Mouse (Mus musculus): ENCODE results near the gene Slc23a3. TPM values are rescaled to one million over a fixed set of nuclear protein-coding genes. Genes with fewer than 3 reads are reported as not detected.
A peak's percentile ranks its signal among the peaks of the same experiment; 100 is the strongest.

Gene Slc23a3
- total and polyA plus RNA-seq, 3 experiments = 0.22 to 1.5 TPM; not detected in 1

DNA sequence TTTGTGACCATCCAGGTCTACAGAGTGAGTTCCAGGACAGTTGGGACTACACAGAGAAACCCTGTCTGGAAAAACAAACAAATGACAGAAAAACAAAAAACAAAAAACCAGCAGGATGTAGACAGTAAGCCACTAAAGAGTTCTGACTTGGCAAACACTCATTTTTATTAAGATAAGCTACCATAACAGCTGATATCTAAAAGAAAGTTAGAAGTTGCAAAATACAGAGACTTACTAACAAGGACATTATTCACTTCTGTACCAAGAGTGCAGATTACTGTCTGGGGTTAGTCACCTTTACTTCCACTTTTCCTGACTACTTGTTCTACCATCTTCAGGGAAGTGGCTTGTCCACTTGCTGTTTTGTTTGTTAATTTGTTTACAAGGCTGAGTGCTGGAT lies 25.3 kb upstream of the Slc23a3 start:
- no peaks in the 10 kb centered on the region for H3K9me3 ChIP-seq (replicated peaks)
- no peaks in the 10 kb centered on the region for H3K27me3 ChIP-seq (ENCODE audit: insufficient read depth, low read length)
- H3K36me3 ChIP-seq (replicated peaks) = peaks cover 2% of the 10 kb centered on the region
- peaks cover 63% of the 10 kb centered on the region for H3K4me1 ChIP-seq (ENCODE audit: insufficient read depth, low read depth, low read length)
- H3K4me3 ChIP-seq (ENCODE audit: low read depth, low read length) = no peak overlapping the region
- no peak for DNase-seq (ENCODE audit: low spot score)
- TF ChIP-seq POLR2AphosphoS5 (IDR thresholded peaks at IDR 0.05; ENCODE audit: insufficient replicate concordance, low read depth, low read length) (no peak), GATA2 (IDR thresholded peaks at IDR 0.05; ENCODE audit: borderline replicate concordance, low read depth, low read length) (no peak), CTCF (IDR thresholded peaks at IDR 0.05; ENCODE audit: low read depth, low read length) (no peak), GATA1 (IDR thresholded peaks at IDR 0.05; ENCODE audit: borderline replicate concordance, low read length) (no peak), TAL1 (conservative IDR thresholded peaks at IDR 0.05; ENCODE audit: low read depth, low read length) (no peak)
- ATAC-seq (ENCODE audit: extremely low read depth, insufficient number of reproducible peaks, low FRiP score, poor library complexity, severe bottlenecking) = no peak

DNA sequence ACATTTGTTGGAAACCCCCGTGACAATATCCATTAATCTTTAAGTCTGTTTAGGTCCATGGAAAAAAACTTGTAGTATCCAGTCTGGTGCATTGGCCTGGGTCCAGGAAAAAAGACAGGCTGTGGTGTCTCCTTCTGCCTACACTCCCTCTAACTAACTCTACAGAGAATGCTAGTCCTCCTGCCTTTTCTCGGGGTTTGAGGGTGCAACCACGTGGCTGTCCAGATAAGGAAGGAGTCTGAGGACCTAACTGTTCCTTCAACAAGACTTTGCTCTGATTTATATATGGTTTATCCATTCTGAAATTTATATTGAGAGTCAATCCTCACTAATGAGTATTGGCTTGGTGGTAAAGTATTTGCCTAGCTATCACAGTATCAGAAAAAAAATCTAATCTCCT lies 22.1 kb upstream of the Slc23a3 start:
- H3K36me3 ChIP-seq (replicated peaks) = peaks cover 2% of the 10 kb centered on the region
- DNase-seq (ENCODE audit: low spot score) (no peak), ATAC-seq (ENCODE audit: extremely low read depth, insufficient number of reproducible peaks, low FRiP score, poor library complexity, severe bottlenecking) (no peak)
- H3K4me3 ChIP-seq (ENCODE audit: low read depth, low read length) = no peak overlapping the region
- H3K4me1 ChIP-seq (ENCODE audit: insufficient read depth, low read depth, low read length) = peaks cover 55% of the 10 kb centered on the region
- H3K27me3 ChIP-seq (ENCODE audit: insufficient read depth, low read length) = no peaks in the 10 kb centered on the region
- no peaks in the 10 kb centered on the region for H3K9me3 ChIP-seq (replicated peaks)
- TF ChIP-seq GATA2 (IDR thresholded peaks at IDR 0.05; ENCODE audit: borderline replicate concordance, low read depth, low read length) = no peak
- no peak for TF ChIP-seq CTCF (IDR thresholded peaks at IDR 0.05; ENCODE audit: low read depth, low read length)
- TF ChIP-seq POLR2AphosphoS5 (IDR thresholded peaks at IDR 0.05; ENCODE audit: insufficient replicate concordance, low read depth, low read length) = no peak
- TF ChIP-seq GATA1 (IDR thresholded peaks at IDR 0.05; ENCODE audit: borderline replicate concordance, low read length) = no peak
- no peak for TF ChIP-seq TAL1 (conservative IDR thresholded peaks at IDR 0.05; ENCODE audit: low read depth, low read length)

DNA sequence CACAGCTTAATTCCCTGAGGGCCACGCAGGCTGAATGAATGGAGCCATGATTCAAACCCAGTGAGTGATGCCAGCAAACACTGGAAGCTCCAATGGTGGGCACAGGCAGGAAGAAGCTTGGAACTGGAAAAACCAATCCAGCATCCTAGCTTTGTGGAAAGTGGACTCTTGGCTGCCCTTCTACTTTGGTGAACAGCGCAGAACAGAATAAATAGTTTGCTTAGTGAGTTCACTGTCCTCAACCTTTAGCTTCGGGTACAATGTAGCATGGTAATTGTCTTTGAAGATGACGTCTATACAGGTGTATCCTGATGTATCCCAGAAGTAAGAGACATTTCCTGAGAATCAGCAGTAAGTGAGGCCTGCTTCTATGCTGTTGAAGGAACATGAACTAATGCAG lies 15.0 kb upstream of the Slc23a3 start:
- Histone ChIP-seq H3K9me3 (replicated peaks) (no peaks in the 10 kb centered on the region), H3K36me3 (replicated peaks) (peaks cover 66% of the 10 kb centered on the region), H3K27me3 (ENCODE audit: insufficient read depth, low read length) (no peaks in the 10 kb centered on the region), H3K4me1 (ENCODE audit: insufficient read depth, low read depth, low read length) (peaks cover 50% of the 10 kb centered on the region), H3K4me3 (ENCODE audit: low read depth, low read length) (no peak overlapping the region)
- DNase-seq (ENCODE audit: low spot score) = no peak
- ATAC-seq (ENCODE audit: extremely low read depth, insufficient number of reproducible peaks, low FRiP score, poor library complexity, severe bottlenecking) = no peak
- no peak for TF ChIP-seq GATA1 (IDR thresholded peaks at IDR 0.05; ENCODE audit: borderline replicate concordance, low read length)
- no peak for TF ChIP-seq TAL1 (conservative IDR thresholded peaks at IDR 0.05; ENCODE audit: low read depth, low read length)
- no peak for TF ChIP-seq CTCF (IDR thresholded peaks at IDR 0.05; ENCODE audit: low read depth, low read length)
- no peak for TF ChIP-seq POLR2AphosphoS5 (IDR thresholded peaks at IDR 0.05; ENCODE audit: insufficient replicate concordance, low read depth, low read length)
- TF ChIP-seq GATA2 (IDR thresholded peaks at IDR 0.05; ENCODE audit: borderline replicate concordance, low read depth, low read length) = no peak

DNA sequence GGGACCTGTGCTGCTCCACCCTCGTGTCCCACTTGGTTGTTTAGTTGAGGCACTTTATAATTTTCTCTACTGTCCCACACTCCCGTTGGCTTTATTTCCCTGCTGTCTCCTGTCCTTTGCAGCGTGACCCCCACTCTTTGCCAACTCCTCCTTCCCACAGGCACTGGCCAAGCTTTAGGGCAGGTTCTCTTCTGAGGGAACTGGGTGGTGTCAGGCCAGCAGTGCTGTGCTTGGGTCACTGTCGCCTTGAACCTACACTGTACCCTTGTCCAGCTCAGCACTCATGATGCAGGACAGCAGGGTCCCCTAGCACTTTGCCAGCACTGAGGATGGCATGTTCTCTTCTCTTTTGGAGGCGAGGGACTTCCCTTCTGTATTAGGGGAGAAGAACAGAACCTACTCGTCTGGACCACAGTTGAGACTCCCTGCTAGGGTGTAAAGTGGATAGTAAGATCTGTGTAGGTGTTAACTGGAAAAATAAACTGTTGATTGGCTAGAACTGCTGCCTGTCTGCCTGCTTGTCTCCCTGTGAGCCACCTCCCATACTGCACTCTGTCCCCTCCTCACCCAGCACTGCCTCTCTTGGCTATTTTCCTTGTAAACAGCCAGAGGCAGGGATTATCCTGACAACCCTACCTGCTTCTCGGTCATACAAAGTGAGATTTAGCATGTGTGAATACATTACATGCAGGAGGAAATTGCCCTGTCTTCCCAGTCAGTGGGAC lies 13.9 kb upstream of the Slc23a3 start:
- no peak for TF ChIP-seq POLR2AphosphoS5 (IDR thresholded peaks at IDR 0.05; ENCODE audit: insufficient replicate concordance, low read depth, low read length)
- TF ChIP-seq TAL1 (conservative IDR thresholded peaks at IDR 0.05; ENCODE audit: low read depth, low read length) = no peak
- no peak for TF ChIP-seq GATA1 (IDR thresholded peaks at IDR 0.05; ENCODE audit: borderline replicate concordance, low read length)
- TF ChIP-seq CTCF (IDR thresholded peaks at IDR 0.05; ENCODE audit: low read depth, low read length) = no peak
- no peak for TF ChIP-seq GATA2 (IDR thresholded peaks at IDR 0.05; ENCODE audit: borderline replicate concordance, low read depth, low read length)
- H3K4me3 ChIP-seq (ENCODE audit: low read depth, low read length) = peak overlapping the region; percentile 13; the same call in 1 of the 2 replicates

DNA sequence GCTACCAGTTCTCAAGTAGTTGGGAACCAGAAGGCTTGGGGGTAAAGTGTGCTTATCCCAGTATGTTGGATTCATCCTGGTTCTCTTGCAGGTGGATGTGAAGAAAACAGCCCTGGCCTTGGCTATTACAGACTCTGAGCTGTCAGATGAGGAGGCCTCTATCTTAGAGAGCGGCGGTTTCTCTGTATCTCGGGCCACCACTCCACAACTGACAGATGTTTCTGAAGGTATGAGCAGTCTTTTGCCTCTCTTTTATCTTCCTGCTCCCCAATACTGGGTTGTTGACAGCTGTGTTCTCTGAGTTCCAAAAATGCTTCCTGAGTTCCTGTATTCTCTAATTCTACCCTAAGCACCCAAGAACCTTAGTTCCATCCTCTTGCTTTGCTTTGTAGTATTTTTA lies 11.9 kb upstream of the Slc23a3 start:
- Histone ChIP-seq H3K4me1 (ENCODE audit: insufficient read depth, low read depth, low read length) (peaks cover 72% of the 10 kb centered on the region), H3K4me3 (ENCODE audit: low read depth, low read length) (no peak overlapping the region; the same call in 1 of the 2 replicates), H3K9me3 (replicated peaks) (no peaks in the 10 kb centered on the region), H3K27me3 (ENCODE audit: insufficient read depth, low read length) (no peaks in the 10 kb centered on the region), H3K36me3 (replicated peaks) (peaks cover 67% of the 10 kb centered on the region)
- DNase-seq (ENCODE audit: low spot score) (no peak), ATAC-seq (ENCODE audit: extremely low read depth, insufficient number of reproducible peaks, low FRiP score, poor library complexity, severe bottlenecking) (no peak)
- TF ChIP-seq TAL1 (conservative IDR thresholded peaks at IDR 0.05; ENCODE audit: low read depth, low read length) (no peak), GATA2 (IDR thresholded peaks at IDR 0.05; ENCODE audit: borderline replicate concordance, low read depth, low read length) (no peak), POLR2AphosphoS5 (IDR thresholded peaks at IDR 0.05; ENCODE audit: insufficient replicate concordance, low read depth, low read length) (no peak), GATA1 (IDR thresholded peaks at IDR 0.05; ENCODE audit: borderline replicate concordance, low read length) (no peak), CTCF (IDR thresholded peaks at IDR 0.05; ENCODE audit: low read depth, low read length) (no peak)

More for the DNA sequence above, 13.9 kb upstream of the Slc23a3 start:
- Histone ChIP-seq H3K36me3 (replicated peaks) (peaks cover 68% of the 10 kb centered on the region), H3K4me1 (ENCODE audit: insufficient read depth, low read depth, low read length) (peaks cover 55% of the 10 kb centered on the region), H3K9me3 (replicated peaks) (no peaks in the 10 kb centered on the region), H3K27me3 (ENCODE audit: insufficient read depth, low read length) (no peaks in the 10 kb centered on the region)
- DNase-seq (ENCODE audit: low spot score) = no peak
- no peak for ATAC-seq (ENCODE audit: extremely low read depth, insufficient number of reproducible peaks, low FRiP score, poor library complexity, severe bottlenecking)

GRCm38 (mm10) chr1:75142301-75143261 lies 8.9 kb upstream of the Slc23a3 start, which contains the start of the genes Cnppd1 and Retreg2:
Cnppd1 (minus strand) TSS chr1:75142711.
Retreg2 (plus strand) TSS chr1:75142778.
- Histone ChIP-seq H3K4me1 (ENCODE audit: insufficient read depth, low read depth, low read length) (peaks cover 90% of the 10 kb centered on the region), H3K4me3 (ENCODE audit: low read depth, low read length) (peak within 1 kb of the TSS; percentile 80), H3K27me3 (ENCODE audit: insufficient read depth, low read length) (no peaks in the 10 kb centered on the region), H3K9me3 (replicated peaks) (no peaks in the 10 kb centered on the region), H3K36me3 (replicated peaks) (peaks cover 64% of the 10 kb centered on the region)
- TF ChIP-seq TAL1 (conservative IDR thresholded peaks at IDR 0.05; ENCODE audit: low read depth, low read length) = no peak
- peak; percentile 45; the same call in 1 of the 2 replicates for TF ChIP-seq CTCF (IDR thresholded peaks at IDR 0.05; ENCODE audit: low read depth, low read length)
- no peak for TF ChIP-seq GATA2 (IDR thresholded peaks at IDR 0.05; ENCODE audit: borderline replicate concordance, low read depth, low read length)
- TF ChIP-seq POLR2AphosphoS5 (IDR thresholded peaks at IDR 0.05; ENCODE audit: insufficient replicate concordance, low read depth, low read length) = no peak
- DNase-seq (ENCODE audit: low spot score) = peak; percentile 90
- ATAC-seq (ENCODE audit: extremely low read depth, insufficient number of reproducible peaks, low FRiP score, poor library complexity, severe bottlenecking) = peak; percentile 52

All from G1E (cell line).